Mouse (Mus musculus) intestine, embryonic 16.5 days (tissue): ENCODE data around the gene Prelid1. TPM values are rescaled to one million over a fixed set of nuclear protein-coding genes. Genes with fewer than 3 reads are reported as not detected.

Source experiments
- ATAC-seq: fragments of 200-750 bp; cut with Nextera tagmentation; 2 replicates; pipeline ENCODE4 v1.8.0; 2017; ENCODE audit warnings: moderate TSS enrichment, moderate library complexity
- H3K27ac ChIP-seq: fragments of 300-500 bp; sonication (generic); 2 replicates; pipeline ENCODE4 v1.5.1; 2014; ENCODE audit warnings: mild to moderate bottlenecking, low read length
- H3K27me3 ChIP-seq: fragments of 300-500 bp; sonication (generic); replicated peaks from 2 replicates; pipeline ENCODE4 v1.6.1; 2014; ENCODE audit warnings: low read length, control low read depth, mixed read lengths; ENCODE audit not compliant: control insufficient read depth, insufficient read depth
- H3K36me3 ChIP-seq: fragments of 300-500 bp; sonication (generic); 2 replicates; pipeline ENCODE4 v1.6.1; 2014; ENCODE audit warnings: low read length, control low read depth; ENCODE audit not compliant: control insufficient read depth, insufficient read depth
- H3K4me1 ChIP-seq: fragments of 300-500 bp; sonication (generic); 2 replicates; pipeline ENCODE4 v1.6.1; 2014; ENCODE audit warnings: low read length, control low read depth, mixed read lengths; ENCODE audit not compliant: control insufficient read depth, insufficient read depth
- H3K4me2 ChIP-seq: fragments of 300-500 bp; sonication (generic); 2 replicates; pipeline ENCODE4 v1.6.1; 2014; ENCODE audit warnings: low read depth, low read length, control low read depth
- H3K4me3 ChIP-seq: fragments of 300-500 bp; sonication (generic); 2 replicates; pipeline ENCODE4 v1.5.1; 2014; ENCODE audit warnings: mild to moderate bottlenecking, low read length
- H3K9ac ChIP-seq: fragments of 300-500 bp; sonication (generic); 2 replicates; pipeline ENCODE4 v1.6.1; 2014; ENCODE audit warnings: low read depth, low read length
- H3K9me3 ChIP-seq: fragments of 300-500 bp; sonication (generic); 2 replicates; pipeline ENCODE4 v1.6.1; 2016; ENCODE audit warnings: low read length, control low read depth; ENCODE audit not compliant: control insufficient read depth
- WGBS: fragments of 180-500 bp; shearing (Covaris S2); extraction: QIAGEN DNeasy Blood & Tissue Kit; methylation state at CpG from one replicate; pipeline ENCODE4 v1.1.7; 2014; 5-methylcytosine and 5-hydroxymethylcytosine counted together
- polyA plus RNA-seq: library from polyadenylated mRNA; unstranded; fragments of >200 nt; fragmentation: Nextera tagmentation; extraction: Ambion mirVana; gene quantifications from 2 replicates; pipeline ENCODE4 v1.2.1, GENCODE M21; 2015

Gene Prelid1
- polyA plus RNA-seq, 1 experiment from 2014 or later, result 676 TPM

GRCm38 (mm10) chr13:55318351-55318750 is 1.9 kb upstream of the Prelid1 start:
- Histone ChIP-seq H3K9ac (no peak overlapping the region), H3K9me3 (no peaks in the 10 kb centered on the region), H3K27me3 (no peaks in the 10 kb centered on the region), H3K4me3 (no peak overlapping the region), H3K4me2 (no peak overlapping the region), H3K36me3 (peaks cover 15% of the 10 kb centered on the region), H3K27ac (no peak overlapping the region), H3K4me1 (peaks cover 18% of the 10 kb centered on the region)
- no peak for ATAC-seq
- WGBS, result 83% methylated on average over 3 of the region's 3 CpGs

GRCm38 (mm10) chr13:55321434-55322129 is 1.3 kb downstream of the Prelid1 start, which contains the start of gene Rab24:
TSS of gene Rab24 (minus strand) at chr13:55321946.
- H3K27ac ChIP-seq, result peak within 1 kb of the TSS; percentile 89
- peaks cover 22% of the 10 kb centered on the region for H3K36me3 ChIP-seq
- peaks cover 33% of the 10 kb centered on the region for H3K4me1 ChIP-seq
- H3K4me2 ChIP-seq, result peak within 1 kb of the TSS; percentile 79
- H3K27me3 ChIP-seq, result no peaks in the 10 kb centered on the region
- peak within 1 kb of the TSS; percentile 78 for H3K4me3 ChIP-seq
- H3K9ac ChIP-seq, result peak within 1 kb of the TSS; percentile 97
- no peaks in the 10 kb centered on the region for H3K9me3 ChIP-seq
- under 1% methylated on average over 73 of the region's 73 CpGs for WGBS
- ATAC-seq, result peak; percentile 88

- peak; percentile 43 for ATAC-seq
- Histone ChIP-seq H3K4me2 (peak overlapping the region; percentile 71), H3K27me3 (no peaks in the 10 kb centered on the region), H3K4me3 (peak overlapping the region; percentile 78), H3K36me3 (peaks cover 22% of the 10 kb centered on the region), H3K9me3 (no peaks in the 10 kb centered on the region), H3K4me1 (peaks cover 38% of the 10 kb centered on the region), H3K9ac (peak overlapping the region; percentile 97), H3K27ac (peak overlapping the region; percentile 89)
- WGBS, result under 1% methylated on average over 31 of the region's 31 CpGs
These were observed 2.0 kb downstream of the Prelid1 start for GRCm38 (mm10) chr13:55322130-55322825.

GRCm38 (mm10) chr13:55325596-55325995 is 5.3 kb downstream of the Prelid1 start:
- Histone ChIP-seq H3K9me3 (no peaks in the 10 kb centered on the region), H3K9ac (peak overlapping the region; percentile 43; the same call in 1 of the 2 replicates), H3K36me3 (peaks cover 15% of the 10 kb centered on the region), H3K27me3 (no peaks in the 10 kb centered on the region), H3K4me3 (no peak overlapping the region), H3K4me2 (no peak overlapping the region), H3K27ac (peak overlapping the region; percentile 21; the same call in 1 of the 2 replicates), H3K4me1 (peaks cover 51% of the 10 kb centered on the region)
- no peak for ATAC-seq
- WGBS, result 63% methylated on average over 11 of the region's 11 CpGs

- ATAC-seq, result no peak
- no peaks in the 10 kb centered on the region for H3K27me3 ChIP-seq
- H3K9ac ChIP-seq, result no peak overlapping the region
- no peaks in the 10 kb centered on the region for H3K9me3 ChIP-seq
- H3K36me3 ChIP-seq, result peaks cover 15% of the 10 kb centered on the region
- peaks cover 47% of the 10 kb centered on the region for H3K4me1 ChIP-seq
- H3K4me3 ChIP-seq, result no peak overlapping the region
- no peak overlapping the region for H3K4me2 ChIP-seq
- H3K27ac ChIP-seq, result peak overlapping the region; percentile 4; the same call in 1 of the 2 replicates
- 42% methylated on average over 4 of the region's 4 CpGs for WGBS
These were observed 6.9 kb downstream of the Prelid1 start for GRCm38 (mm10) chr13:55327169-55327568.

- peaks cover 47% of the 10 kb centered on the region for H3K4me1 ChIP-seq
- H3K4me2 ChIP-seq, result no peak overlapping the region; the same call in 1 of the 2 replicates
- H3K36me3 ChIP-seq, result peaks cover 15% of the 10 kb centered on the region
- H3K27ac ChIP-seq, result no peak overlapping the region
- no peaks in the 10 kb centered on the region for H3K27me3 ChIP-seq
- 0 out of 2 replicates have a peak overlapping the region, but pooled peaks have one; percentile 78 for H3K9ac ChIP-seq
- 57% methylated on average over 8 of the region's 8 CpGs for WGBS
- peak; percentile 14 for ATAC-seq
- H3K4me3 ChIP-seq, result peak overlapping the region; percentile 10; the same call in 1 of the 2 replicates
- no peaks in the 10 kb centered on the region for H3K9me3 ChIP-seq
These were observed 7.3 kb downstream of the Prelid1 start for GRCm38 (mm10) chr13:55327633-55328032.

GRCm38 (mm10) chr13:55328171-55328570 is 7.9 kb downstream of the Prelid1 start:
- H3K9ac ChIP-seq, result peak overlapping the region; percentile 78
- H3K27ac ChIP-seq, result no peak overlapping the region
- H3K4me1 ChIP-seq, result peaks cover 44% of the 10 kb centered on the region
- H3K36me3 ChIP-seq, result peaks cover 12% of the 10 kb centered on the region; the same call in 1 of the 2 replicates
- H3K4me3 ChIP-seq, result peak overlapping the region; percentile 88
- H3K9me3 ChIP-seq, result no peaks in the 10 kb centered on the region
- WGBS, result 86% methylated on average over 6 of the region's 6 CpGs
- no peaks in the 10 kb centered on the region for H3K27me3 ChIP-seq
- H3K4me2 ChIP-seq, result peak overlapping the region; percentile 96
- no peak for ATAC-seq

GRCm38 (mm10) chr13:55328641-55329040 is 8.3 kb downstream of the Prelid1 start:
- ATAC-seq, result no peak
- peak overlapping the region; percentile 78 for H3K9ac ChIP-seq
- peaks cover 12% of the 10 kb centered on the region; the same call in 1 of the 2 replicates for H3K36me3 ChIP-seq
- WGBS, result 84% methylated on average over 4 of the region's 4 CpGs
- H3K4me1 ChIP-seq, result peaks cover 40% of the 10 kb centered on the region
- H3K27me3 ChIP-seq, result no peaks in the 10 kb centered on the region
- H3K4me2 ChIP-seq, result peak overlapping the region; percentile 96
- H3K9me3 ChIP-seq, result no peaks in the 10 kb centered on the region
- H3K4me3 ChIP-seq, result peak overlapping the region; percentile 88
- no peak overlapping the region for H3K27ac ChIP-seq

- ATAC-seq, result peak; percentile 24
- peak overlapping the region; percentile 88 for H3K4me3 ChIP-seq
- peak overlapping the region; percentile 63 for H3K27ac ChIP-seq
- H3K27me3 ChIP-seq, result no peaks in the 10 kb centered on the region
- peaks cover 35% of the 10 kb centered on the region for H3K4me1 ChIP-seq
- H3K9ac ChIP-seq, result peak overlapping the region; percentile 78
- H3K4me2 ChIP-seq, result peak overlapping the region; percentile 96
- 0% methylated on average over 29 of the region's 29 CpGs for WGBS
- H3K36me3 ChIP-seq, result peaks cover 12% of the 10 kb centered on the region; the same call in 1 of the 2 replicates
- no peaks in the 10 kb centered on the region for H3K9me3 ChIP-seq
These were observed 8.9 kb downstream of the Prelid1 start for GRCm38 (mm10) chr13:55329109-55329682.
